Mouse (Mus musculus) olfactory bulb, adult 2 months (tissue): Measurements from ENCODE around the gene Fbxo8.

ENCODE experiments used
- CTCF ChIP-seq: fragments of 200-500 bp; IDR thresholded peaks from 2 replicates; pipeline ENCODE4 v1.5.1; 2012; ENCODE audit warnings: low read depth, mild to moderate bottlenecking, low read length, moderate library complexity; ENCODE audit not compliant: insufficient read depth
- POLR2A ChIP-seq: fragments of 200-500 bp; IDR thresholded peaks from 2 replicates; pipeline ENCODE4 v1.6.1; 2012; ENCODE audit warnings: mild to moderate bottlenecking, low read depth, low read length, moderate library complexity; ENCODE audit not compliant: insufficient read depth

- TF ChIP-seq CTCF = no peak
- TF ChIP-seq POLR2A = no peak
Measured at GRCm38 (mm10) chr8:56589004-56589403, 38.1 kb downstream of the Fbxo8 start.
